Mouse (Mus musculus) kidney, embryonic 15.5 days (tissue): ENCODE results near the gene Mpc1. TPM values are rescaled to one million over a fixed set of nuclear protein-coding genes. Genes with fewer than 3 reads are reported as not detected.
"Not testable (repeated sequence)": the region's sequence is repeated elsewhere in the genome, so short reads cannot be mapped to it uniquely, and the experiment has no call there.

ENCODE experiments used
- ATAC-seq: fragments of 200-750 bp; cut with Nextera tagmentation; replicated peaks from 2 replicates; pipeline ENCODE4 v1.8.0; 2017; ENCODE audit warnings: moderate TSS enrichment; ENCODE audit not compliant: low FRiP score
- H3K27ac ChIP-seq: fragments of 300-500 bp; sonication (generic); 2 replicates; pipeline ENCODE4 v1.5.1; 2015; ENCODE audit warnings: mild to moderate bottlenecking, inconsistent platforms
- H3K27me3 ChIP-seq: fragments of 300-500 bp; sonication (generic); 2 replicates; pipeline ENCODE4 v1.6.1; 2015; ENCODE audit warnings: inconsistent platforms
- H3K36me3 ChIP-seq: fragments of 300-500 bp; sonication (generic); 2 replicates; pipeline ENCODE4 v1.6.1; 2015; ENCODE audit warnings: inconsistent platforms
- H3K4me1 ChIP-seq: fragments of 300-500 bp; sonication (generic); 2 replicates; pipeline ENCODE4 v1.6.1; 2015; ENCODE audit warnings: inconsistent platforms
- H3K4me2 ChIP-seq: fragments of 300-500 bp; sonication (generic); 2 replicates; pipeline ENCODE4 v1.6.1; 2015; ENCODE audit warnings: moderate library complexity, mild to moderate bottlenecking, inconsistent platforms
- H3K4me3 ChIP-seq: fragments of 300-500 bp; sonication (generic); replicated peaks from 2 replicates; pipeline ENCODE4 v1.5.1; 2015; ENCODE audit warnings: mild to moderate bottlenecking, inconsistent platforms
- H3K9ac ChIP-seq: fragments of 300-500 bp; sonication (generic); 2 replicates; pipeline ENCODE4 v1.6.1; 2015; ENCODE audit warnings: mild to moderate bottlenecking, inconsistent platforms
- H3K9me3 ChIP-seq: fragments of 300-500 bp; sonication (generic); replicated peaks from 2 replicates; pipeline ENCODE4 v1.6.1; 2016; ENCODE audit warnings: inconsistent platforms
- WGBS: fragments of 180-500 bp; shearing (Covaris S2); methylation state at CpG from one replicate; pipeline ENCODE4 v1.1.7; 2015; ENCODE audit warnings: mixed read lengths; 5-methylcytosine and 5-hydroxymethylcytosine counted together
- polyA plus RNA-seq: library from polyadenylated mRNA; unstranded; fragments of >200 nt; fragmentation: Nextera tagmentation; extraction: Ambion mirVana; gene quantifications from 2 replicates; pipeline ENCODE4 v1.2.1, GENCODE M21; 2015

Gene Mpc1
- polyA plus RNA-seq, 1 experiment from 2014 or later: 165 TPM

DNA sequence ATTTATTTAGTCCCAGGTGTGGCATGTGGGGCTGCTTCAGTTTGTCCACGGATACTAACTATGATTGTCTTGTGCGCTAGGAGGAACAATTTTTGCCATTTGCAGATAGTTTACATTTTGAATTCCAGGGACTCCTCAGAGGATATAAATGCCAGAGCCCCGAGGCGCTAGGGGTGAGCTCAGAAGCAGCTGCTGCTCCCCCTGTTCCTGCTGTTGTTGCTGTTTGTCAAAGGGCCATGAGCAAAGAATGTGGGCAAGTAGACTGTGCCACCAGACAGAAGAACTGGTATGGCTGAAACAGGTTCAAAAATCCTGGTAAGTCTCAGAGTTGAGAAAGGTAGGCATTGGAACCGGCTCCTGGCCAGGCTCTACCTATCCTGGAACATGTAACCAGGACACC is 21.0 kb downstream of the Mpc1 start:
- no peak for ATAC-seq
- Histone ChIP-seq H3K27me3 (no peaks in the 10 kb centered on the region), H3K9ac (no peak overlapping the region), H3K36me3 (0 out of 2 replicates have a peak, but pooled peaks cover 5% of the 10 kb centered on the region), H3K4me3 (no peak overlapping the region), H3K9me3 (no peaks in the 10 kb centered on the region), H3K27ac (no peak overlapping the region), H3K4me1 (no peaks in the 10 kb centered on the region), H3K4me2 (no peak overlapping the region)
- WGBS: 69% methylated on average over 5 of the region's 5 CpGs

DNA sequence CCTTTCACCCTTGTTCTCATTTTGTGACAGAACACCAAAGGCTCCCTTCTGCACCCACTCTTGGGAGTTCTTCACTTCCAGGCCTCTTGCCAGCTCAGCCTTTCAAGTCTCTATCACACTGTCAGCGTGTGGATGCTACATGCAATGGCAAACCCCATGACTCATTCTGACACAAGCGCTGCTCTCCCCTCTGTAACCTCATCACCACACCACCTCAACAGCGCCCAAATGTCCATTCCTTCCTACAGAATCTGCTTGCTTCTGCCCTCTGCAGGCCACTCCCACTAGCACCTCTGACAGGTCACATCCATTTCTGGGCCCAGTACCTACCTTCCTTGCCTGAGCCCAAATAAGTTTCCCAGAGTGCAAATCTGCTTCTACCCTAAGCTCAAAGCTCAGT is 23.1 kb downstream of the Mpc1 start:
- Histone ChIP-seq H3K27me3 (no peaks in the 10 kb centered on the region), H3K4me1 (no peaks in the 10 kb centered on the region; the same call in 1 of the 2 replicates), H3K9me3 (no peaks in the 10 kb centered on the region), H3K4me3 (no peak overlapping the region), H3K4me2 (no peak overlapping the region), H3K36me3 (no peaks in the 10 kb centered on the region), H3K9ac (no peak overlapping the region), H3K27ac (0 out of 2 replicates have a peak overlapping the region, but pooled peaks have one; percentile 32)
- 32% methylated on average over 3 of the region's 3 CpGs for WGBS
- ATAC-seq: no peak

DNA sequence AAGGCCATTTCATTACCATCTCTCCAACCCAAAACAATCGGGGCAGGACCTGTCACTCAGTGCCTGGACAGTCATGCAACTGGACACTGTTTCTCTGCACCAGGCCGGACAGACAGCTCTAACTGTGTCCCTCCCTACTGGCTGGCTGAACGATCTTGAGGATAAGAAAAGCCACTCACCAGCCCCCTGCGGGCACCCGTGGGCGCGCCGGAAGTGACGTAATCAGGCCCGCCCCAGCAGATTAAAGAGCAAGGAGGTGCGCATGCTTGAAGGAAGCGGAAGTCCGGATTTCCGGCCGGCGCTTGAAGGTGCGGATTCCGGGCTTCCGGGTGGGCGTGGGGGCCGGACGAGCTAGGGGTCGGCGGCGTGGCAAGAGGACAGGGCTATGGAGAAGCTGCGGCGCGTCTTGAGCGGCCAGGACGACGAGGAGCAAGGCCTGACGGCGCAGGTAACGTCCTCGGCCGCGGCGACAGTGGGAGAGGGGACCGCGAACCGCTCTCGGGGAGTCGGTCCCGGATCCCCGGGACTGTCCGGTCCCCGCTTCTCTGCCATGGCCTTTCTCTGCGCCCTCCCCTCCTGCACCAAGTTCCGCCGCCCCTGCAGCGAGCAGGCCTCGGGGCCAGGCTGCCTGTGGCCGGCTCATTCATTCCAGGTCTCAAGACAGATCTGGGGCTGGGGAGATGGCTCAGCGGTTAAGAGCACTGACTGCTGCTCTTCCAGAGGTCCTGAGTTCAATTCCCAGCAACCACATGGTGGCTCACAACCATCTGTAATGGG is 28.3 kb downstream of the Mpc1 start, which contains the start of gene Sft2d1:
Gene Sft2d1 (plus strand): TSS at position 265 of the 777 bp plus-strand sequence.
- Histone ChIP-seq H3K27me3 (no peaks in the 10 kb centered on the region), H3K4me3 (peak within 1 kb of the TSS; percentile 86), H3K9ac (peak within 1 kb of the TSS; percentile 84), H3K4me1 (peaks cover 21% of the 10 kb centered on the region), H3K36me3 (no peaks in the 10 kb centered on the region), H3K27ac (peak within 1 kb of the TSS; percentile 79), H3K9me3 (no peaks in the 10 kb centered on the region), H3K4me2 (peak within 1 kb of the TSS; percentile 67)
- WGBS: under 1% methylated on average over 54 of the region's 54 CpGs
- peak; percentile 96 for ATAC-seq

DNA sequence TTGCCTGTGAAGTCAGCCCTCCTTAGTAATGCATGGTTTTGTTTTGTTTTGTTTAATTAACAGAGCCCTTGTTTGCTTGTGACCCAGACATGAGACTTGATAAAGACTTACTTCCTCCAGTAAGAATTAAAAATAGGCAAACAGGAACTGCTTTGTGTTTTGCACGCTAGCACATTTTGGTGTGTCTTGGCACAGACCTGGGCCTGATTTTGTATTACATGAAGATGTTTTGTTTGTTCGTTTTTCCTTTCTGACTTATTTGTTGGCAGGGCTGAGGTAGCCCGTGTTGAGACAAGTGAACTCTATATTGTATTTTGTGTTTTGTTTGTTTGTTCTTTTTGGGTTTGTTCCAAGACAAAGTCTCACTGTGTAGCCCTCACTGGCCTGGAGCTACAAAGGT is 29.0 kb downstream of the Mpc1 start:
- 42% methylated on average over 3 of the region's 3 CpGs for WGBS
- Histone ChIP-seq H3K4me1 (peaks cover 21% of the 10 kb centered on the region), H3K27me3 (no peaks in the 10 kb centered on the region), H3K9me3 (no peaks in the 10 kb centered on the region), H3K36me3 (no peaks in the 10 kb centered on the region), H3K27ac (no peak overlapping the region), H3K4me3 (peak overlapping the region; percentile 86), H3K9ac (peak overlapping the region; percentile 84), H3K4me2 (peak overlapping the region; percentile 67)
- ATAC-seq: no peak

DNA sequence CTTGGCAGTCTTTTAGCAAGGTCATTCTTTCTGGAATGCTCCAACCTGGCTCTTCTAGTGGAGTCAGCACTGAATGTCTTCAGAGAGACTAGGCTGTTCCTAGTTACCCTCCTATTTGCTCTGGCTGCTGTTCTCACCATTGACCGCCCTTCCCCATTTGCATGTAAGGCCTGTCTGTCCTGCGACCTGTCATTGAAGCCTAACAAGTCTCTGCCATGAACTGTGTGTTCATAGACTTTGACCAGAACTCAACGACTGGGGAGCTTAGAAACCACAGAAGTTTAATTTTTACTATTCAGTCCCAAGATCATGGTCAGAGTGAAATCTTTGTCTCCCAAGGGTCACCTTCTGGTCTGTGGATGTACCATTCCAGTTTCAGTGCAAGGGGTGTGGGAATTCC is 31.3 kb downstream of the Mpc1 start:
- H3K27me3 ChIP-seq: no peaks in the 10 kb centered on the region
- 90% methylated on average over 3 of the region's 3 CpGs for WGBS
- peaks cover 21% of the 10 kb centered on the region for H3K4me1 ChIP-seq
- H3K36me3 ChIP-seq: 0 out of 2 replicates have a peak, but pooled peaks cover 3% of the 10 kb centered on the region
- no peaks in the 10 kb centered on the region for H3K9me3 ChIP-seq
- no peak overlapping the region for H3K27ac ChIP-seq
- no peak overlapping the region for H3K4me2 ChIP-seq
- no peak overlapping the region for H3K4me3 ChIP-seq
- H3K9ac ChIP-seq: no peak overlapping the region
- ATAC-seq: no peak

DNA sequence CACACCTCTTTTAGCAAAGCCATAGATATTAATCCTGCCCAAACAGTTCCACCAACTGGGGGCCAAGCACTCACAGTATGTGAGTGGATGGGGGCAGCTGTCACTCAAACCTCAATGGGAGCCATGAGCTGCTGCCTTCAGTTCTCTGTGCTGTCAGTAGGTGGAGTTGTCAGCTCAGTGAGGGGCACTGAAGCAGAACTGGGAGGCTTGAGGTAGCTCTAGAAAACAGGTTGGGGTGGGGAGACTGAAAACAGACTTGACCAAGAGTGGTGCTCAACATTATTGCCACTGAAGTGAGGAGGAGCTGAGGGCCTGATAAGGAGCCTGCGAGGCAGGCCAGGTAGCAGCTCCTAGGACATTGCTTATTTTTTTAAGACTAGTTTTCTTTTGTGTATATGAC is 33.5 kb downstream of the Mpc1 start:
- WGBS: 100% methylated on average over 1 of the region's 1 CpGs
- H3K9me3 ChIP-seq: no peaks in the 10 kb centered on the region
- H3K36me3 ChIP-seq: 0 out of 2 replicates have a peak, but pooled peaks cover 3% of the 10 kb centered on the region
- H3K4me2 ChIP-seq: no peak overlapping the region
- no peak overlapping the region for H3K9ac ChIP-seq
- ATAC-seq: no peak
- H3K4me1 ChIP-seq: peaks cover 21% of the 10 kb centered on the region
- no peaks in the 10 kb centered on the region for H3K27me3 ChIP-seq
- H3K27ac ChIP-seq: no peak overlapping the region
- no peak overlapping the region for H3K4me3 ChIP-seq

DNA sequence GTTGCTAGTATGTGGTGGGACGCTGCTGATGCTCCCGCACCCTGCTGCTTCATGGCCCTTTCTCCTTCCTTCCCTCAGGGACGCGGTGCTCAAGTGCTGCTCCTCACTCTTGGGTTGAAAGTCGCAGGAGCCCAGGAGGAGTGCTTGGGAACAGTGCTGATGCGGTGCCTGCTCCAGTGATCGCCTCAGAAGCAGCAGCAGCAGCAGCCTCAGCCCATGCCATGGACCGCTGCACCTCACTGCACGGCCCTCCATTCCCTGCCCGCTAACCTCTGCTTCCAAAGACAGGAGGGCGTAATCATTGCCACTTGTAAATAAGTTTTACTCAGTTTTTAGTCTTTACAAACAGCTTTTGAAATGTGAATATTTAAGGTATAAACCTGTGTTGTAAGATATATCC is 44.2 kb downstream of the Mpc1 start:
- H3K4me2 ChIP-seq, H3K9ac ChIP-seq, H3K4me1 ChIP-seq, H3K27ac ChIP-seq, H3K9me3 ChIP-seq, H3K27me3 ChIP-seq, H3K4me3 ChIP-seq: not testable (repeated sequence)
- peaks cover 23% of the 10 kb centered on the region for H3K36me3 ChIP-seq
- 81% methylated on average over 11 of the region's 11 CpGs for WGBS
- peak; percentile 86 for ATAC-seq

DNA sequence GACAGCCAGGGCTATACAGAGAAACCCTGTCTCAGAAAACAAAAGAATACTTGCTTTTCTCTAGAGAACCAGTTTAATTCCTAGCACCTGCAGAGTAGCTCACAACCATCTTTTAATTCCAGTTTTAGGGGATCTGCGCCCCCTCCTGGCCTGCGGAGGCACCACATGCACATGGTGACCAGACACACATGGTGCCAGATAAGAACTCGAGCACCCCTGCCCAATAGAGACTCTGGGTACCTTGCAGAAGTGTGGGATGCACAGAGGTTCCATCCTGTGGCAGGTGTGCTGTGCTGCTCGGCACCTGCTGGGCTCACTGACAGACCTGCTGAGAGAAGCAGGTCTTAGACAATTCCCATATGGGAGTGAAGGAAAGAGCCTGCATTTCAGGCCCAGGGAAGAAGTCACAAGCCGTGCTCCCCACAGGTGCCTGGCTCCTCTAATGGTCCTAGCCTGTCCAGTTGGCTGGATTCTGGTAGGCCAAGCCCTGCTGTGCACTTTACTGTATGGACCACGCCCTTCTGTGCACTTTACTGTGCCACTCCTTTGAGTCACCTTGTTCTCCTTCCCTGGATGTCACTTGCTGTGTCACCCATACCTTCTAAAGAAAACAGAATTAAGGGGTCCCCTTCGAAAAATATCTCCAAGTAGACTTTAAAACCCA is 45.9 kb downstream of the Mpc1 start:
- Histone ChIP-seq H3K27me3 (no peaks in the 10 kb centered on the region), H3K4me1 (no peaks in the 10 kb centered on the region), H3K9ac (no peak overlapping the region), H3K9me3 (no peaks in the 10 kb centered on the region), H3K27ac (no peak overlapping the region), H3K4me3 (no peak overlapping the region), H3K4me2 (no peak overlapping the region), H3K36me3 (peaks cover 19% of the 10 kb centered on the region)
- WGBS: 71% methylated on average over 7 of the region's 7 CpGs
- no peak for ATAC-seq

DNA sequence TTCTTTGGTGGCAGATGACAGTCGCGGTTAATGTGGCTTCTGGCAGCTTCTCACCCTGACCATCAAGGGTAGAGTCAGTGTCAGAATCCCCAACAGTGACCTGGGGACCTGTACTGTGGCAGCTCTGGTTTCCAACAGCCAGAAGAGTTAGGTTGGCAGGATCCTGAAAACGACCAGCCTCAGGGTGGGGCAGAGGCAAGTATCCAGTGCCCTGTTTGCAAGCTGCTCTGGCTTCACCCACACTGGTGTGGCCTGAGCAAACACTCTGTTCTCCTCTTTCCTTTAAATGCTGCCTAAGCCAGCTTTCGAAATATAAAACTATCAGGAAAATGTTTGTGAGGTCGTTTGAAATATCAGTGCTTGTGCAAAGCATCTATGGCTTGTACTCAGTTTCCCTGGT is 47.9 kb downstream of the Mpc1 start:
- Histone ChIP-seq H3K4me3 (no peak overlapping the region), H3K9ac (no peak overlapping the region), H3K9me3 (no peaks in the 10 kb centered on the region), H3K36me3 (peaks cover 15% of the 10 kb centered on the region), H3K27ac (no peak overlapping the region), H3K4me2 (no peak overlapping the region), H3K27me3 (no peaks in the 10 kb centered on the region), H3K4me1 (no peaks in the 10 kb centered on the region)
- no peak for ATAC-seq
- 76% methylated on average over 5 of the region's 5 CpGs for WGBS

DNA sequence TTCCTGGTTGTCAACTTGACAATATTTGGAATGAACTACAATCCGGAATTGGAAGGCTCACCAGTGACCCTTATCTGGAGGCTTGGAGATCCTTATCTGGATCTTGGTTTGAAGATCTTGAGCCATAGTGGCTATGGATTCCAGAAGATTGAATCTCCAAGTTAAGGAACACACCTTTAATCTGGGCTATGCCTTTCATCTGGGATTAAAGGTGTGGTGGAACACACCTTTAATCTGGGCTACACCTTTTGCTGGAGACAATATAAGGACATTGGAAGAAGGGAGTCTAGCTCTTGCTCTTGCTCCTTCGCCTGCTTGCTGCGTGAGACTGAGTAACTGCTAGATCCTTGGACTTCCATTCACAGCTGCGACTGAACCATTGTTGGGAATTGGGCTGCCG is 54.5 kb downstream of the Mpc1 start, which contains the start of gene Prr18:
Gene Prr18 (plus strand): TSS at position 301 of the 400 bp plus-strand sequence.
- not testable (repeated sequence) for H3K9ac ChIP-seq, H3K4me2 ChIP-seq, H3K4me3 ChIP-seq, H3K9me3 ChIP-seq, H3K27ac ChIP-seq, ATAC-seq, H3K36me3 ChIP-seq
- peaks cover 22% of the 10 kb centered on the region for H3K4me1 ChIP-seq
- H3K27me3 ChIP-seq: peaks cover 40% of the 10 kb centered on the region
- WGBS: 93% methylated on average over 1 of the region's 5 CpGs

DNA sequence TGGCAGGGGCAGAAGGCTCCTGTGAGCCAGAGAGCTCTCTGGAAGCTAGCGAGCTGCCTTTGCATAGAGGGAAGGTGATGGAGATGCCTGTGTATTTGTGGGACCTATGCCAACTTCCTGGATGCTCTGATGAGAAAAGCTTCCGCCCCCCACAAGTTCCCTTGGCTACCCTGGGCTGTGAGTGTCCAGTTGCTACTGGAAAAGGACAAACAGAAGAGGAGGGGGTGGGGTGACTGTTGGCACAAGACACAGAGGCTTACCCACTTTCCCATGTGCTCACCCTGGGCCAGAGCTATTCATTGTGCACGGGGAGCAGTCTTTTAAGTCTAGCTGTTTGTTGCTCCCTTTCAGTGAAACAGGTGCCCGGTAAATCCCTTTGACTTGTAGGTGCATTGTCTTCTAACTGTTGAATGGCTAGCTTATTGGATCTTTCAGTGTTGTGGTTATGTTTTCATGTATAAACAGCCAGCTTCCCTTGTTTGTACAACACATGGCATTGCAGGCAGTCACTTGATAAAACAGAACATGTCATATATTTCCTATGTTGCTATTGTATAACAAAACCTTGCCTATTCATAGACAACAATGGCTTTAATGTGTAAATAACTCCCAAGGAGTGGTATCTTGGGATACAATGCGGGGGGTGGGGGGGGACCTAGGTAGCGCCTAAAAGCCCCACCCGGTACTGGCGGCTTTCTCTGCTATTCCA is 57.1 kb downstream of the Mpc1 start:
- H3K27me3 ChIP-seq: peaks cover 50% of the 10 kb centered on the region
- peak overlapping the region; percentile 53 for H3K4me3 ChIP-seq
- no peak overlapping the region for H3K27ac ChIP-seq
- peak overlapping the region; percentile 98 for H3K4me2 ChIP-seq
- no peaks in the 10 kb centered on the region for H3K9me3 ChIP-seq
- H3K9ac ChIP-seq: no peak overlapping the region
- peaks cover 26% of the 10 kb centered on the region for H3K4me1 ChIP-seq
- WGBS: 28% methylated on average over 8 of the region's 8 CpGs
- no peak for ATAC-seq
- H3K36me3 ChIP-seq: no peaks in the 10 kb centered on the region; the same call in 1 of the 2 replicates
